Mouse (Mus musculus) C2C12 (cell line): ENCODE data around the gene Yjefn3.

Experiments
- CEBPB ChIP-seq: IDR thresholded peaks from one replicate; pipeline ENCODE4 v1.6.1; 2011; ENCODE audit warnings: low read depth, mild to moderate bottlenecking, control low read depth, moderate library complexity
- CTCF ChIP-seq: IDR thresholded peaks from one replicate; pipeline ENCODE4 v1.5.1; 2011; ENCODE audit not compliant: control insufficient read depth, insufficient read depth, insufficient read length
- FOSL1 ChIP-seq: IDR thresholded peaks from one replicate; pipeline ENCODE4 v1.8.0; 2011; ENCODE audit warnings: mild to moderate bottlenecking, low read length; ENCODE audit not compliant: poor library complexity, insufficient read depth, severe bottlenecking
- MAX ChIP-seq: IDR thresholded peaks from one replicate; pipeline ENCODE4 v1.6.1; 2011; ENCODE audit warnings: mild to moderate bottlenecking, control low read depth
- MYOD1 ChIP-seq: IDR thresholded peaks from one replicate; pipeline ENCODE4 v1.6.1; 2011; ENCODE audit warnings: low read depth; ENCODE audit not compliant: control insufficient read depth, insufficient read length
- MYOG ChIP-seq: IDR thresholded peaks from one replicate; pipeline ENCODE4 v1.6.1; 2011; ENCODE audit not compliant: control insufficient read depth, insufficient read length; ENCODE audit errors: extremely low read depth
- USF1 ChIP-seq: IDR thresholded peaks from one replicate; pipeline ENCODE4 v1.6.1; 2011; ENCODE audit warnings: low read depth, mild to moderate bottlenecking, control low read depth, moderate library complexity

DNA sequence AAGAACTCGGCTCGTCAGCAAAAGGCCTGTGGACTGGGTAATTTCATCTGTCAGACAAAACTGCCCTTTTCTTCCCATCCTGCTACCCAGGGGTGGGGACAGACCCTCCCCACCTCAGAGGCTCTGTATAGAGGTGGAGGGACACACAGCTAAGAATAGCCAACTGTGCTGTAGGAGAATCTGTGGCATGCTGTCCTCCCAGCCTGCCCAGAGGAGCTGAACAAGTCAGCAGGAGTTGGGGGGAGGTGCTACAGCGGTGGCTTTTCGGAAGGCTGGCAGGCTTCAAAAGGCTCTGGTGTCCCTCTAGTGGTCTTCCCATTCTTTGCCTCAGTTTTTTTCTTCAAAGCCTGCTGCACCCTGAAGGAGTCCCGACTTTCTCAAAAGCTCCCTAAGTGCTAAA, 13.2 kb upstream of the Yjefn3 start:
- TF ChIP-seq CTCF (no peak), MYOG (no peak), USF1 (no peak), MAX (no peak), FOSL1 (no peak), MYOD1 (no peak), CEBPB (no peak)
